Mouse (Mus musculus) lung, adult 2 months (tissue): ENCODE results near the gene Fam189b. TPM values are rescaled to one million over a fixed set of nuclear protein-coding genes. Genes with fewer than 3 reads are reported as not detected.
A peak's percentile ranks its signal among the peaks of the same experiment; 100 is the strongest.
"Not testable (repeated sequence)": the region's sequence is repeated elsewhere in the genome, so short reads cannot be mapped to it uniquely, and the experiment has no call there.

Experiments
- DNase-seq: peaks from one replicate; pipeline ENCODE4 v3.0.0; 2022
- H3K4me1 ChIP-seq: fragments of 200-500 bp; 2 replicates; pipeline ENCODE4 v1.6.1; 2011; ENCODE audit warnings: low read length; ENCODE audit not compliant: control insufficient read depth, insufficient read depth
- H3K4me3 ChIP-seq: fragments of 200-500 bp; replicated peaks from 2 replicates; pipeline ENCODE3; 2011; ENCODE audit warnings: low read depth, mild to moderate bottlenecking, control low read depth, low read length; ENCODE audit errors: extremely low read depth
- CTCF ChIP-seq: fragments of 200-500 bp; IDR thresholded peaks from 2 replicates; pipeline ENCODE4 v1.5.1; 2011; ENCODE audit warnings: mild to moderate bottlenecking, low read length, control low read depth; ENCODE audit not compliant: insufficient read depth
- POLR2A ChIP-seq: fragments of 200-500 bp; IDR thresholded peaks from 2 replicates; pipeline ENCODE4 v1.6.1; 2011; ENCODE audit warnings: low read depth, mild to moderate bottlenecking, control low read depth, low read length, borderline replicate concordance; ENCODE audit errors: extremely low read depth
- WGBS: fragments of 180-500 bp; shearing (Covaris S2); methylation state at CpG from one replicate; pipeline ENCODE4 v1.1.7; 2018; 5-methylcytosine and 5-hydroxymethylcytosine counted together
- polyA plus RNA-seq: library from polyadenylated mRNA; depleted of rRNA; stranded (reverse); fragments of >200 nt; gene quantifications from 2 replicates; pipeline ENCODE4 v1.2.3, GENCODE M21; 2012

Fam189b gene
- polyA plus RNA-seq, 1 experiment, result 39.0 TPM

DNA sequence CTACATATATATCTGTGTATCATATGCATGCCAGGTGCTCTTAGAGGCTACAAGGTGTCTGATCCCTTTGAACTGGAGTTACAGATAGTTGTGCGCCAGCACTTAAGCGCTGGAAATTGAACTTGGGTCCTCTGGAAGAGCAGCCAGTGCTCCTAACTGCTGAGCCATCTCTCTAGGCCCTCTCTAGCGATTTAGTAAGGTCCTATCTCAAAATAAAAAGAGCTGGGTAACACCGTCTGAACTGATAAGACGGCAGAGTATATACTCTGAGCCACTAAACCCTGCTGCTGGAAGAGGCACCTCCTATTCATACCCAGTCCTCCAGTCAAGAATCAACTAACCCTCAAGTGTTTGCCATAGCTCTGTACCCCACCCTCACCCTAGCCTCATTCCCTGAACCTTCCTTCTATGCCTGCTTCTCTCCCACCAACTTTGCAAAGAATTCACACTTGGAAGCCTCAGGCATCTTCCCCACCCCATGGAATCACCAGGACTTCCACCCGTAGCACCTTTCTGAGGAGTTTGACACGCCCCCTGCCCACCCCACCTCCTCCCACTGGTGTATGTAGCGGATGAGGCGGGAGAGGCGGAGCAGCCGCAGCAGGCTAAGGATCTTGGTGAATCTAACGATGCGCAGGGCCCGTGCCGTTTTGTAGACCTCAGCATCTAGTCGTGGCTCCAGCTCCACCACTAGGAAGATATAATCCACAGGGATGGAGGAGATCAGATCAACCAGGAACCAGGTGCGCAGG is 30.7 kb upstream of the Fam189b start:
- 44% methylated on average over 17 of the region's 17 CpGs for WGBS
- no peak for DNase-seq

DNA sequence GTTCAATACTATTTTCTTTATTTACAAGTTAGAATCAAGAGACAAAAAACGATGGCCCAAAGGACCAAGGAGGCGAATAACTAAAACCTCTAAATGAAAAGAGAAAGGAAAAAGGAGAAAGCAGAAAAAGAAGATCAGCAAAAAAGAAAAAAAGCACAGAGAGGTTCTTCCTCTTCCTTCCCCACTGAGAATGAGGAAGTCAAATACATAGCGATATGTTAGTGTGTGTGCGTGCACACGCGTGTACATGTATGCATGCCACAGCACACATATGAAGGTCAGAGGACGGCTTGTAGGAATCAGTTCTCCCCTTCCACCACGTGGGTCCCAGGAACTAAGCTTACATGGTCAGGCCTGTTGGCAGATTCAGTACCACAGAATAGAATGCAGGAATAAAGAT is 26.0 kb upstream of the Fam189b start:
- no peak for DNase-seq
- WGBS, result 77% methylated on average over 8 of the region's 8 CpGs
- TF ChIP-seq POLR2A, result no peak
- no peak for TF ChIP-seq CTCF
- peaks cover 3% of the 10 kb centered on the region; the same call in 1 of the 2 replicates for H3K4me1 ChIP-seq
- no peak overlapping the region for H3K4me3 ChIP-seq

More for the DNA sequence above, 30.7 kb upstream of the Fam189b start:
- no peak overlapping the region for H3K4me3 ChIP-seq
- H3K4me1 ChIP-seq, result no peaks in the 10 kb centered on the region
- no peak for TF ChIP-seq CTCF
- no peak for TF ChIP-seq POLR2A

DNA sequence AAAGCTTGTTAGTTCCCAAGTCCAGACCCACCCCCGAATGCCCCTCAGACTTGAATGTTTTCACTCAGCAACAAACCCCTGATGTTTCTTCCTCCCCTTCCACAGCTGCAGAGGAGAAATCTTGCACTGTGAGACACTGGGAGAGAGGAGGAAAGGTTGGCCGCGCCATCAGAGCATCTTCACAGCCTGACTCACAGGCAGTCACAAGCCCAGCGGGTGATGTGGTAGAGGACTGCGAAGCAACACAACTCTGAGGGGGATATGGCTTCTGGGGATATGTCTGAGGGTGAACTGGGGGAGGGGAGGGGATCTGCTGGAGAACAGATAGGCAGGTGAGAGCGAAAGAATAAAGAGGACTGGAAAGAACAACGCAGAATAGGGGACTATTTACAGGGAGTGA is 24.3 kb upstream of the Fam189b start:
- 16% methylated on average over 7 of the region's 7 CpGs for WGBS
- no peak overlapping the region for H3K4me3 ChIP-seq
- DNase-seq, result no peak
- TF ChIP-seq POLR2A (no peak), CTCF (no peak)
- H3K4me1 ChIP-seq, result peaks cover 3% of the 10 kb centered on the region; the same call in 1 of the 2 replicates

DNA sequence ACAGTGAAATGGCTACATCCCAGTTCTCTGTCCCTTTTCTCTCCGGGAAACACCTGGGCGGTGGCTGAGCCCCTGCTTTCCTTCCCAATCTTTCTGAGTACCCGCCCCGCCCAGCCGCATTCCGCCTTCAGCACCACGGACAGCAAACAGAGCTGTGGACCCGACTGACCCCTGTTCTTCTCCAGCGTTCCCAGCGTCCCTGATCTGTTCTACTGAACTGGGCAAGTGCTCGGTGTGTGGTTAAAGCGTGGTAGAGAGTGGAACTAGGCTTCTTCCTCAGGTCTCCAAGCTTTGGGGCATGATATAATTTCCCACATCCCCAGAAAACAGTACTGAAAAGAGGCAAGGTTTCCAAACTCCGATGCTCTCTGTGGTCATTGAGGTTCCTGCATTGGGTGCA is 23.7 kb upstream of the Fam189b start:
- WGBS, result 2% methylated on average over 13 of the region's 13 CpGs
- peak; percentile 70 for DNase-seq
- Histone ChIP-seq H3K4me1 (peaks cover 6% of the 10 kb centered on the region; the same call in 1 of the 2 replicates), H3K4me3 (no peak overlapping the region)
- no peak for TF ChIP-seq CTCF
- no peak for TF ChIP-seq POLR2A

DNA sequence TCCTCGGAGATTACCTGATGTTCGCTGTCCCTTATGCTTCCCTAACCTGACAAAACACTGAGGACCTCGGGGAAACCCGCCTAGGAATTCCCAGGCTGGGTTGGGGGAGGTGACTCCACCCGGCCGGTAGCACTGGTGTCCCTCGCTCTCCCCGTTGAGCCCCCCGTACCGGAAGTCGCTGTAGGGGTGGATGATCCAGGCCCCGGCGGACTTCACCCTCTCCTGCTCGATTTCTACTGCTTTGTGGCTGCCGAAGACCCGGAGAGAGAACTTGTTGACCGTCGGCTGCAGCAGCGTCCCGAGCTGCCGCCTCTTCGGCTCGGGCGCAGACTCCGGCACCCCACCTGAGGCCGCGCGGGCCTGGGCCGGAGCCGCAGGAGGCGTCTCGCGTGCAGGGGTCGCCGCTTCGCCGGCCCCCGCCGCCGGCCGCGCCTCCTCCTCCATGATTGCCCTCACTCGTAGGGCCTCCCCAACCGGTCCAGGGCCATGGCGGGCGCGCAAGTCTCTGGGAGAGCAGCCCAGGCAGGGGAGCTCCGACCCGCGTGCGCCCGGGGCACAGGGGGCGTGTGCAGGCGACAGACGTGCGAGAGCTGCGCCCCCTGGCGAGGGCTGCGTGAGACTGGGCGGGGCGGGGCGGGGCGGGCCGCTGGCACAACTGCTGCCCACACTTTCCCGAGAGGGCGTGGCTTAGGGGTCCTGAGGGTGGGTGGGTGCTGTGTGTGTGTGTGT is 23.2 kb upstream of the Fam189b start, which contains the start of gene Hcn3:
TSS of gene Hcn3 (minus strand) at position 581 of the 729 bp plus-strand sequence.
- peak; percentile 40 for DNase-seq
- WGBS, result under 1% methylated on average over 63 of the region's 66 CpGs
- peaks cover 6% of the 10 kb centered on the region; the same call in 1 of the 2 replicates for H3K4me1 ChIP-seq
- no peak for TF ChIP-seq POLR2A
- TF ChIP-seq CTCF, result no peak
- peak within 1 kb of the TSS; percentile 42 for H3K4me3 ChIP-seq

DNA sequence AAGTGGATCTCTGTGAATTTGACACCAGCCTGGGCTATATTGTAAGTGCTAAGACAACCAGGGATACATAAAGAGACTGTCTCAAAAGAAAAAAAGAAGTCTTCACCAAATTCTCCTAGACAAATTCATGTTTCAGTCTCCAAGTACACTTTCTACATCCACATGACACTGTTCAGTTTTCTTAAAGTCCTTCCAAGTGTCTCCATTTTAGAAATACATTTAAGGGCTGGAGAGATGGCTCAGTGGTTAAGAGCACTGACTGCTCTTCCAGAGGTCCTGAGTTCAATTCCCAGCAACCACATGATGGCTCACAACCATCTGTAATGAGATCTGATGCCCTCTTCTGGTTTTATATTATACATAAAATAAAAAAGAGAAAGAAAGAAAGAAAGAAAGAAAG is 21.7 kb upstream of the Fam189b start:
- not testable (repeated sequence) for DNase-seq, H3K4me3 ChIP-seq
- peaks cover 14% of the 10 kb centered on the region for H3K4me1 ChIP-seq

DNA sequence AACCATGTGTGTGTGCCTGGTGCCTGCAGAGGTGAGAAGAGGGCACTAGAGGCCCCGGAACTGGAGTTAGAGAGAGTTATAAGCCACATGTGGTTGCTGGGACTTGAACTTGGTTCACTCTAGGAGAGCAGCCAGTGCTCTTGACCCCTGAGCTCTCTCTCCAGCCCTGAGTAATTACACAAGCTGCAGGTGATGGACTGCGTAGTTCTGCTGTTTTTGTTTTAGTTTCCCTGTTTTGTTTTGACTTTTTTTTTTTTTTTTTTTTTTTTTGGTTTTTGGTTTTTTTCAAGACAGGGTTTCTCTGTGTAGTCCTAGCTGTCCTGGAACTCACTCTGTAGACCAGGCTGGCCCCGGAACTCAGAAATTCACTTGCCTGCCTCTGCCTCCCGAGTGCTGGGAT is 21.2 kb upstream of the Fam189b start:
- no peak for DNase-seq

DNA sequence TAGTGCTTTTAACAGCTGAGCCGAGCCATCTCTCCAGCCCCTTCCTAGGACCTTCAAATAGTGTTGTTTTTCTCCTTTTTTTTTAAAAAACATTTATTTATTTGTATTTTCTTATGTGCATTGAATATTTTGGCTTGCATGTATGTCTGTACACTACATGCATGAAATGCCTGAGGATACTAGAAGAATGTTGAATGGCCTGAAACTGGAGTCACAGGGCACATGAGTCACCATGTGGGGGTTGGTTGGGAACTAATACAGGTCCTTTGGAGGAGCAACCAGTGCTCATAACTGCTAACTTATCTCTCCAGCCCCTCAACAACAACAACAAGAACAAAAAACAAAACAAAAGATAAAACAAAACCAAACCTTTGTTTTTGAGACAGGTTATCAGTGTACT is 19.8 kb upstream of the Fam189b start:
- DNase-seq, result no peak
- no peak overlapping the region for H3K4me3 ChIP-seq
- TF ChIP-seq POLR2A (no peak), CTCF (no peak)
- WGBS, result 74% methylated on average over 1 of the region's 1 CpGs
- peaks cover 16% of the 10 kb centered on the region for H3K4me1 ChIP-seq

More for the DNA sequence above, 21.2 kb upstream of the Fam189b start:
- Histone ChIP-seq H3K4me1 (peaks cover 16% of the 10 kb centered on the region), H3K4me3 (no peak overlapping the region)
- no peak for TF ChIP-seq POLR2A
- TF ChIP-seq CTCF, result no peak
- 71% methylated on average over 4 of the region's 4 CpGs for WGBS

DNA sequence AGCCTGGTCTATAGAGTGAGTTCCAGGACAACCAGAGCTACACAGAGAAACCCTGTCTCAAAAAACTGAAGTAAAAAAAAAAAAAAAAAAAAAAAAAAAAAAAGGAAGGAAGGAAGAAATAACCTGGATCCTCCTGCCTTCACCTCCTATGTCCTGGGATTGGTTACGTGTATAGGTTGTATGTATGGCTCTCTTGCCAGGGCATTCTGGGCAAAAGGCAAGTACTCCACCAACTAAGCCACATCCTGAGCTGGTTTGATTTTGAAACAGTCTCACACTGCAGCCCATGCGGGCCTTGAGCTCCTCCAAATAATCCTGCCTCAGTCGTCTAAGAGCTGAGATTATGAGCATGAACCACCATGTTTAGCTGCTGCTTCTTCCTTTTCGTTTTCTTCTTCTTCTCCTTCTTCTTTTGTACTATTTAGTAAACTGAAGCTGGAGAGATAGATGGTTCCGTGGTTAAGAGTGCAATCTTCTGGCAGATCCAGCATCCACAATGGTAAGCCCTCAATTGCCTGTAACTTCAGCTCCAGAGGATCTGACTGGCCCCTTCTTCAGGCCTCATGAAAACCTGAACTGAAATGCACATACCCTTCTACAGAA is 19.2 kb upstream of the Fam189b start:
- DNase-seq, result no peak
- TF ChIP-seq CTCF (no peak), POLR2A (no peak)
- Histone ChIP-seq H3K4me1 (peaks cover 16% of the 10 kb centered on the region), H3K4me3 (no peak overlapping the region)
- 58% methylated on average over 5 of the region's 5 CpGs for WGBS

DNA sequence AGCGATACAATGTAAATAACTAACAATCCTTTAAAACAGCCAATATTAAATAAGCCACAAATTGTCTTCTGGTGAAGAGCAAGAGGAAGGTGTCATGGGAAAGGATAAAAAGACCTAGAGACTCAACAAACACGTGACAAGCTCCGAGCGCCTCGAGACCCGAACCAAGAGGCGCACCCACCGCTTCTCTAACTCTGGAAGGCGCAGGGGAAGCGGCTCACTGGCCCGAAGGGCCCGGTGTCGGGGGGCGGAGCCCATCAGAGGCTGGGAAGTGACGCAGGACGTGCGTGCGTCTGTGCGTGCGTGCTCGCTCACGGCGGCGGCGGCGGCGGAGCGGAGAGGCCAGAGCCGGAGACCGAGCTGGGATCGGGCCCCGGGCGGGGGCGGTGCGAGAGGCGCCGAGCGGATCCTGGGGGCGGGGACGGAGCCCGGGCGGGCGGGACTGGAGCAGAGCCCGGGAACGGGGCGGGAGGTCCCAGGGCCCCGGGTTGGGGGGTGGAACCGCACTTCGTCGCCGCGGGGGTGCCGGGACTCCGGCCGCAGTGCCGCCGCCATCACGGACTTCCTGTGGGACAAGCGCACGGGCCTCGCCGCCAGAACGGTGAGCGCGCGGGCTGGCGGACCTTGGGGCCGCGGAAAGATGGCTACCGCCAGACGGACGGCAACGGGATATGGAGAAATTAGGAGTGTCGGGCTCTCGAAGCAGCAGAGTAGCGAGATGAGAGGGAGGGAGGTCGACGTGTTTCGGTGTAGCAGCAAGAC is 18.3 kb upstream of the Fam189b start, which contains the start of gene Clk2:
TSS of gene Clk2 (plus strand) at position 290 of the 762 bp plus-strand sequence.
- H3K4me1 ChIP-seq, result peaks cover 13% of the 10 kb centered on the region; the same call in 1 of the 2 replicates
- peak; percentile 94 for DNase-seq
- peak within 1 kb of the TSS; percentile 97 for H3K4me3 ChIP-seq
- TF ChIP-seq CTCF (no peak), POLR2A (peak; percentile 82; the same call in 1 of the 2 replicates)
- under 1% methylated on average over 79 of the region's 79 CpGs for WGBS
